Mouse (Mus musculus): ENCODE results near the gene Ube2m.

Ube2m gene

DNA sequence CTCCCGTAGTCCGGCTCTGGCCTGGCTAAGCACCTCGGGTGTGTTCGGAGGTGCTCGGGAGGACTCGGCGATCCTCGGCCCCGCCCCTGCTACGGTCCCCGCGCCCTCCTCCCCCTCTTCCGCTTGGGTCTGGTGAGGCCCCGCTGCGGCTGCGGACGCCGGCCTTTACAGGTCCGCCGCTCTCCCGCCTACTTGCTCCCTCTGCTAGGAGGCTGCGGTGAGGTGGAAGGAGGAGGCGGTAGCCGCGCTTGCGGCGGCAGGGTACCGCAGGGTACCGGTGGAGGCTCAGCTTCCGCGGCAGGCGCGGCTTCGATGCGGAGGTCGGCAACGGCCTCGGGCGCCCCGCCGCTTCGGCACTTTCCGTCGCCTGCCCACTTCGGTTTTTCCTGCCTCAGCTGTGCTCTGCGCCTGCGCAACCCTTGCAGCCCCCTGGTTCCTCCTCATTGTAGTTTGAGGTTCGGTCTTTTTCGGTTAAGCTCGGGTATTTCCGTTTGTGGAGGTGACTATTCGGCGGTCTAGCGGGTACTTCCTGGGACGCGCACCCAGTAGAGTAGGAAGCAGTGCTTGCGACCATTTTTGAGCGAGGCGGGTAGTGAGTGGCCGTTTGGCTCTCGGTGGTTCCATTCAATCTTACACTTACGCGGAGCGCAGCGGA lies at the start of gene Ube2m:
Ube2m (minus strand) TSS at position 375 of the 655 bp plus-strand sequence.
- in situ Hi-C loops (cut with MseI, MboI), result no loop called here

DNA sequence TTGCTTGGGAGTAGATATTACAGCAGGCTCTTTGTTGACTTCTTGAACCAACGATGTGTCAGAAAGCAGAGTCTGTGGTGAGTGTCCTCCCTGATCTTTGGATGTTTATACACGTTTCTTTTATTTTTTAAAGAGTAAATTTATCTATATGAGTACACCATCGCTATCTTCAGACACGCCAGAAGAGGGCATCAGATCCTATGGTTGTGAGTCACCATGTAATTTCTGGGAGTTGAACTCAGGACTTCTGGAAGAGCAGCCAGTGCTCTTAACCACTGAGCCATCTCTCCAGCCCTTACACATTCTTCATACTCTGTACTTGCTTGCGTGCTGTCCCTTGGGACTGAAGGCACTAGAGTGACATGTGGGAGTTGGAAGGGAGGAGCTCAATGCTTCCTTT lies 34.2 kb upstream of the Ube2m start:
- in situ Hi-C loops (cut with MseI, MboI), result loop anchor here (5.0 to 25.0 kb wide), 3 partner anchors 213 to 445 kb away; no protein-coding TSS in a partner anchor

DNA sequence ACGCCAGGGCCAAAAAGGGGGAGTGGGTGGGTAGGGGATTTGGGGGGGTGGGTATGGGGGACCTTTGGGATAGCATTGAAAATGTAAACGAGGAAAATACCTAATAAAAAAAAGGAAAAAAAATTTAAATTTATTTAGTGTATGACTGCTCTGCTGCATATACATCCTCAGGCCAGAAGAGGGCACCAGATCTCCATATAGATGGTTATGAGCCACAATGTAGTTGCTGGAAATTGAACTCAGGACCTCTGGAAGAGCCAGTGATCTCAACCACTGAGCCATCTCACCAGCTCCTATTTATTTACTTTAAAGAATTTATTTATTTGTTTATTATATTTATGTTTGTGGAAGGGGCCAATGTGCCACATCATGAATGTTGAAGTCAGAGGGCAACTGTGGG lies 25.3 kb upstream of the Ube2m start:
- in situ Hi-C loops (cut with MseI, MboI), result loop anchor here in 1 of 2 experiments (25.0 kb wide), 1 partner anchor 449 kb away; no protein-coding TSS in a partner anchor

DNA sequence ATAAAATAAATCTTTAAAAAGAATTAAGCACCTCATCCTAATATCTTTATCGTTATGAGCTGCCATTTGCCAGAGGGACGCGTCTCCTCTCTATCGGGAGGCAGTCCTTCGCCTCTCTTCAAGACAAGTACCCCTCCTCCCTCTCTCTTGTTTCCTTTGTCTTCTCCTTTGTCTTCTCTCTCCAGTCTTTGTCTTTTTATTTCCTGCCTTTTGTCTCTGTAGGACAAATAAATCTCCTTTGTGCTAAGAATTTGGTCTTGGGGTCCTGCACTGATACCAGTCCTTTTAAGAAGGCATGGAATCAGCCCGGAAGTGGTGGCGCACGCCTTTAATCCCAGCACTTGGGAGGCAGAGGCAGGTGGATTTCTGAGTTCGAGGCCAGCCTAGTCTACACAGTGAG lies 21.5 kb upstream of the Ube2m start:
- in situ Hi-C loops (cut with MseI, MboI), result loop anchor here in 1 of 2 experiments (25.0 kb wide), 1 partner anchor 453 kb away; no protein-coding TSS in a partner anchor

DNA sequence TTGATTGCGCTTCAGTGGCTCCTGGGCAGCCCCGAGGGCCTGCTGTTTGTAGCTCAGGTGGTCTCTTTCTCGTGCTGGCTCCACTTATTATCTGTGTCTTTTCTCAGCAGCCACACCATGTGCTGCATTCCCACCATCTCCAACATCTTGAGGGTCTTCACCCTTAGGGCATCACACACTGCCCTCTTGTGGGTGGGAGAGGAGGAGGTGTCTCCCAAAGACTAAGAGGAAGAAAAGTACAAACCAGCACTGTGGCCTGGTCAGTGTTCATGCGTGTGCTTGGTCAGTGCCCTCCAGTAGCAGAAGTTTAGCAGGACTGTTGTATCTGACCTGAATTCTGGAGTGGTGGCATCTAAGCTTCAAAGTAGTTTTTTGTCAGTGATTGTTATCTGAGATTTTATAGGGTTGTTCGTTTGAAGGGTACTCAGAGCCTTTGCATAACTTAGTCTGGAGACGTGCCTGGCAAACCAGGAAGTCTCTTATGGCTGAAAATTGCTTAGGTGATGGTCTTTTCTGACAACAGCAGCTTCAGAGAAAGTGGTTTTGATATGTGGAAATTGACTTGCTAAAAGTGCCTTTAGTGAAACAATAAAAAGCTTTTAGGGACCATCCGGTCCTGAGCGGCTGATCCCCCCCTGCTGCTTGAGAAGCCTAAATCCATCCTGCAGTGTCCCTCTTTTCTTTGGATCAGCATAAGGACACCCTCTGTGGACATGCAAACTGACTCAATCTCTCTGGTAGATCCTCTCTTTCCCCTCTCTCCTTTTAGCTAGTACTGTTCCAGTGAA lies 19.0 kb upstream of the Ube2m start:
- in situ Hi-C loops (cut with MseI, MboI), result loop anchor here in 1 of 2 experiments (25.0 kb wide), 1 partner anchor 455 kb away; no protein-coding TSS in a partner anchor

DNA sequence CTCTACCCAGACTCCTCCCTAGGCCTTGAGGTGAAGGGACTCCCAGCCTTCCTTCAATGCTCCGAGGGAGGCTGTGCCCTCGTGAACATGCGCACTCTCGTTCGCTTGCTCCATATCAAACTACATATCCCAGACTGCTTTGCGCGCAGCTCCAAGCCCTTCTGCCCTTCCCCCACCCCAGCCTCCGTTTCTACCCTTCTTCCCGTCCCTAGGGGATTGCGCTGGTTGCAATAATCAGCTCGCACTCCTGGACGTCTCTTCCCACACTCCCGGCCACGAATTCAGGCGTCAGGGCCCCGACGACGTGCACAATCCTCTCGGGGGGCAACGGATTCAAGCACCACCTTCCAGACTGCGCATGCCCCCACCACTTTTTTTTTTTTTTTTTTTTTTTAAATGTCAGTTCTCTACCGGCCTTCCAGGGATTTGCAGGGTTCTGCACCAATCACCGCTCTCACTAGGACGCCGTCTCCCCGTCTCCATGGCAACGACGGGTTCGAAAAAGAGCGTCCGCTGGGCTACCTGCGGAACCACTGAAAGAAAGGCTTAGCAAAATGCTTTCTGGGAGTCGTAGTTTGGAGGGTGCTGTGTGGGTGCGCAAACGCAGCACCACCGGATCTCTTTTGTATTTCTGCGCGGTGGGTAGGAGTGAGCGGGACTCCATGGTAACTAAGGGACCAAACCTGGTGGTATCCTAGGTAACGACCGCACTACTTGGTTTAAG lies 16.4 kb upstream of the Ube2m start, which contains the start of gene Mzf1:
Mzf1 (minus strand) TSS at position 478 of the 724 bp plus-strand sequence.
- in situ Hi-C loops (cut with MseI, MboI), result loop anchor here in 1 of 2 experiments (25.0 kb wide), 1 partner anchor 458 kb away; no protein-coding TSS in a partner anchor

DNA sequence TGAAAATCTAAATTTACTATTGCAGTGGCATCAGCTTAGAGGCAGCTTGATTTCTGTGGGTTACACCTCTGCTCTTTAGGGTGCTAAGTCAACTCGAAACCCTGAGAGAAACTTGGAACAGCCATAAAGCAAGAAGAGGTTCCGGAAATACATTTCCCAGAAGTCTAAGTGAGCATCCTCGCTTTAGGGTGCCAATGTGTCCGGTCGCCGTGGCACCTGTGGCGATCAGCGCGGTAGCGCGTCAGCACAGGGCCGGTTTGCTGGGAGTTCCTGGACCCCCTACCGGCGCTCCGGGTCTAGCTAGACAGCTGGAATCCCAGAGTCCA lies 15.8 kb upstream of the Ube2m start:
- in situ Hi-C loops (cut with MseI, MboI), result loop anchor here in 1 of 2 experiments (25.0 kb wide), 1 partner anchor 458 kb away; no protein-coding TSS in a partner anchor

DNA sequence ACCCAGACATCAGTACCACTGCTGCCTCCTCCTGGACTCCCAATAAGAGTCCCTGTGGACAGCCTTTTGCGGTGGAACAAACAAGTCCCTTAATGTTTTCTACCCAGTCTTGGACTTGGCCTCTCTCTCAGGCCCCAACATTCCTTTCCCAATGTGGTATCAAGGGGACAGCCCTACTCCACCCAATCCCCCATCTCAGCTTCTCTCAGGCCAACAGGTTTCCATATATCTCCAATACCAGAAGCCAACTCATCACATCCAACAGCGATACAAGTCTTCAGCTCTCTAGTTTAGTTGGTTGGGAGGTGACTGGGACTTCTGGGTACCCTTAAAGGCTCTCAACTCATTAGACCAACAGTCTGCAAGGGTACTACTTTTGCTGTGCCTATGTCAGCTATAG lies 15.4 kb upstream of the Ube2m start:
- in situ Hi-C loops (cut with MseI, MboI), result loop anchor here in 1 of 2 experiments (25.0 kb wide), 1 partner anchor 459 kb away; no protein-coding TSS in a partner anchor

DNA sequence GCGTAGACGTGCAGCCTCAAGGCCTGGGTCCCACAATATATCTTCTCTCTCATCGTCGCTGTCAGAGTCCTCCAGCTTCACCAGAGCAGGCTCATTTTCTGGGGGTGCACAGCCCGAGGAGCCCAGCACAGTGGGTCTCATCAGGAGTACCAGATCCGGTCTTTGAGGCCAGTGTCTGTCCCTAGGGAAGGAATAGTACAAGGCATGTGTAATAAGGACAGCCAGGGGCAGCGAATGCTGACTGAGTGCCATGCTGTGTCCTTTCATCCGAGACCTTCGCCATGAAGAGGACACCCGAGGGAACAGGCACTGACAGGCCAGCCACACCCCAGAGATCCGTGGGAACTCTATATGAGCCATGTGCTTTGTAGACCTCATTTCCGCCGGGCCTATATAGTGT lies 14.9 kb upstream of the Ube2m start:
- in situ Hi-C loops (cut with MseI, MboI), result loop anchor here in 1 of 2 experiments (25.0 kb wide), 1 partner anchor 459 kb away; no protein-coding TSS in a partner anchor

DNA sequence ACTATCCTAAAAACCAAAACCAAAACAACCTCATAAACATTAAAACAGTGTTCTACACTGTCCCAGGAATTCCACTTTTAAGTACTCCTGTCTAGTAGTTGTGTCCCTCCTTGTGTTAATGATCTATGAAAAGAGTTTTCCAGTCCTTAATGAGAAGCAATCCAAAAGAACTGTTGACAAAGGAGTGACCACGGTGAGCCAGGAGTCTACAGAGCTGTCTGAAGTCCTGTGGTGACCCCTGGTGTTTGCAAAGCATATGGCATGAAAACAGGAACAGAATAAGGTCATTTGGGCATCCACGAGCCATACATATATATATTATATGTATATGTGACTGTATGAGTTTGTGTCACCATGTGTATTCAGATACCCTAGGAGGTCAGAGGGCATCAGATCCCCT lies 8.0 kb upstream of the Ube2m start:
- in situ Hi-C loops (cut with MseI, MboI), result loop anchor here in 1 of 2 experiments (5.0 kb wide), 1 partner anchor 39 kb away; no protein-coding TSS in a partner anchor

DNA sequence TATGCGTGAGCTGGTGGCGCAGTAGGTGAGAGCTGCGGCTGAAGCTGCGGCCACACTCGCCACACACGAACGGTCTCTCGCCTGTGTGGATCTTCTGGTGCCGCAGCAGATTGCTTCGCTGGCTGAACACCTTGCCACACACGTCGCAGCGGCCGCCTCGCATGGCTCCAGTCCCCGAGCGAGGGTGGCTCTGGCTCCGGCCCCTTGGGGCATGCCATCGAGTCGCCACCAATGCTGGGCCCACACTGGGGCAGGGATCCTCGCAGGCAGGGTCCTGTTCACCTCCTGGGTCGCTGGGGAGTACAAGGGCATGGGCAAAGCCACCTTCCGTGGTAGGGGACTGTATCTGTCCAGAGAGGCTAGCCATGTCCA lies 6.2 kb upstream of the Ube2m start:
- in situ Hi-C loops (cut with MseI, MboI), result no loop called here

DNA sequence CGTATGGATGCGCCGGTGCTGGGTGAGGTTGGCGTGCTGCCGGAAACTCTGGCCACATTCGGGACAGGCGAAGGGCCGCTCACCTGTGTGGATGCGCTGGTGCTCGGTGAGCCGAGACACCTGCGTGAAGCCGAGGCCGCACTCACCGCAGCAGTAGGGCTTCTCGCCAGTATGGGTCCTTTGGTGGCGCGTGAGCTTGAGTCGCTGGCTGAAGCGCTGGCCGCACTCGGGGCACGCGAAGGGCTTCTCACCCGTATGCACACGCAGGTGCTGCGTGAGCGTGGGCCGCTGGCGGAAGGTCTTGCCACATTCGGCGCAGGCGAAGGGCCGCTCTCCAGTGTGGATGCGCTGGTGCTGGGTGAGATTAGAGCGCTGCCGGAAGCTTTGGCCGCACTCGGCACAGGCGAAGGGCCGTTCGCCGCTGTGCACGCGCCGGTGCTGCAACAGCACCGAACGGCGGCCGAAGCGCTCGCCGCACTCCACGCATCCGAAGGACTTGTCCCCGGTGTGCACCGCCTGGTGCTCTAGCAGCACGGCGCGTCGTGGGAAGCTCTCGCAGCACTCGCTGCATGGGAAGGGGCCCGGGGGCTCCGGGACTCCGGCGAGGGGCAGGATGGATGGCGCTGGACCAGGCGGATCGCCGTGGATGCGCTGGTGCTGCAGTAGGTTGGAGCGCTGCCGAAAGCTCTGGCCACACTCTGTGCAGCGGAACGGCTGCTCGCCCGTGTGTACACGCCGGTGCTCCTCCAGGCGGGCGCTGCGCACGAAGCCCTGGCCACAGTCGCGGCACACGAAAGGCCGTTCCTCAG lies 5.6 kb upstream of the Ube2m start:
- in situ Hi-C loops (cut with MseI, MboI), result no loop called here

DNA sequence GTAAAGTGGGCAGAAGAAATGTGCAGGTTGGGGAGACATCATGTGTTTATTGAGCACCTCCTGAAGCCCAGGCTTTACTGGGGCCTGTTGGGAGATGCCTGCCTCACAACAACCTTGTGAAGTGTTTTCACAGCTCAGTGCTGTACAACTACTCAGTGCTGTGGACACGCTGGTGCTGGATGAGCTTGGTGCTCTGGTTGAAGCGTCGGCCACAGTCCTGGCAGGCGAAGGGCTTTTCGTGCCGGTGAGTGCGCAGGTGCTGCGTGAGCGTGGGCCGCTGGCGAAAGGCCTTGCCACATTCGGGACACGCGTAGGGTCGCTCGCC lies 5.0 kb upstream of the Ube2m start:
- in situ Hi-C loops (cut with MseI, MboI), result no loop called here

DNA sequence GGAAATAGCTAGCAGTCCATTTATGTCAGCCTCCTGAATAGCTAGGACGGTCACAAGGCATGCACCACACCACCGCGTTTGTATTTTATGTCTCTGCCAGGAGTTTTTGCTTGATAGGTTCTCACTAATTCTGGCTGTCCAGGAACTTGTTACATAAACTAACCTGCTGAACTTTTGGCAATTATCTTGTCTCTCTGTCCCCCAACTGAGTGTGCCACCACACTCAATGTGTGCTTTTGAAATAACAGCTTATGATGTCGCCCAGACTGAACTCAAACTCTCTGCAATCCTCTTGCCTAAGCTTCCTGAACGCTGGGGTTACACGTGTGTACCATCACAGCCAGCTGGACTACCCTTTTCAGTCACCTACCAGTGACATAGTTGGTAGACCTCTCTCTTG lies 4.4 kb upstream of the Ube2m start:
- in situ Hi-C loops (cut with MseI, MboI), result no loop called here

DNA sequence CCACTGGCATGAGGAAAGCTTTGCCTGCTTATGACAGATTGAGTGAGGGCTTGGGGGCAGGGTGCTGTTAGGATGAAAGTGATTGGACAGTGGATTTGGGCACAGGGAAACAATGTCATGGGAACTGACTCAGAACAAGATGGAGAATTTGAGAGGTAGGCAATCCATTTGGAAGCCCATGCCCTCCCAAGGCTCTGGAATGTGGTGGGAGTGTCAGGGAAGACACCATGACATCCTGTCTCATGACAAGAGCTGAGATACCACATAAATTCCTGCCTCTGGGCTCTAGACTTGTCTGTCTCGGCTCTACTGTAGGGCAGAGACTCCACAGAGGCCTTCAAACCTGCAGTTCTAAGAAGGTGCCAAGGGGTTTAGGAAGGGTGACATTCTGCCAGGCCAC lies 3.2 kb upstream of the Ube2m start:
- in situ Hi-C loops (cut with MseI, MboI), result no loop called here

DNA sequence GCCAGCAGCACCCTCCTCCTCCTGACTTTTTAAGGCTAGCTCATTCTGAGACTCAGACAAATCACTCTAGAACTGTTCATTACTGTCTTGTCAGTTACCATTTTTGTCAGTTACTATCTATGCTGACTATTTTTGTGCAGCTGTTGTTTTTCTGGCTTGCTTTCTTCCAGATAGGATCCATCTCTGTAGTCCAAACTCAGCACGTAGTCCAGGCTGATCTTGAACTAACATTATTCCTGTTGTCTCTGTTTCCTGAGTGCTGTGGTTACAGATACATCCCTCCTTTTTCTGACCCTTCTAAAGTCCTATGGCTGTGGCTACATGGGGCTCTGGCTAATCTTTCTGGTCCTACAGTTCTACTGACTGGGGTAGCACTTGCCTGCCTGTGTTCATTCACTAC lies 1.1 kb upstream of the Ube2m start:
- in situ Hi-C loops (cut with MseI, MboI), result no loop called here

DNA sequence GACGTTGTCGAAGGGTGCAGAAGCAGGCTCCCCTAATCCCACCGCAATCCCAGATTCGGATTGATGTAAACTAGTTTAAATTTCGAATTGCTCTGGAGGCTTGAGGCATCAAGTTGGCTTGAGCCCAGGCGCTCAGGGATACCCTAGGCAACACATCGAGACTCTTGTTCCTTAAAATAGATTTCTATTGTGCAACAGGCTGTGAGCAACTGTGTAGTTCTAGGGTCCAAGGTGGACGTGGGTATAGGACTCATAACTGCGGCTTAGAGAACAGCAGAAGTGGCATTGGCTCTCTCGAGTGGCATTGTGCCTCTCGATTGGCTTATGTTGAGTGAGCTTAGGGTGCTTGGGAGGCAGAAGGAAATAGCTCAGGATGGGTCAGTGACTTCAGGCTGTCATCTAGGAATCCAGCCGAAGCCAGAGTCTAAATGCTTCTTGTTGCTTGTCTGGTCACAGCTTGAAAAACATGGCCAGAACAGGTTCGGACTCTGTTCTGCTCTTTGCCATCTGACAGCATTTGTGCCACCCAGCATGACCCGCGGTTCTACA lies 620 bp upstream of the Ube2m start:
- in situ Hi-C loops (cut with MseI, MboI), result no loop called here

DNA sequence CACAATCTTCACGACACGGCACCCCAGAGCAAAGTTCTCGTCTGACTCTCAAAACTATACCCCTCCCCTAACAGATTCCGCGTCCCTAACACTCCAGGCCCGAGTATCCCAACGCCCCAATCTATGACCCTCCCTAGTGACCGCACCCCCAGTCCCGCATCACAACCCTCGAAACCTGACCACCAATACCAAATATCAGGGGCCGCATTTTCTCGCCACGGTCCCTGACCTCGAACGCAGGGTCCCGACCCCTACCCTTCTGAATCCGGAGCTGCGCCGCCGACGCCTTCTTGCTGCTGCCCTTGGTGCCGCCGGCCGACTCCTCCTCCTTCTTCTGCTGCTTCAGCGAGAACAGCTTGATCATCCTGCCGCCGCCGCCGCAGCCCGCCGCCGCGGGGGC lies 709 bp downstream of the Ube2m start:
- in situ Hi-C loops (cut with MseI, MboI), result no loop called here

DNA sequence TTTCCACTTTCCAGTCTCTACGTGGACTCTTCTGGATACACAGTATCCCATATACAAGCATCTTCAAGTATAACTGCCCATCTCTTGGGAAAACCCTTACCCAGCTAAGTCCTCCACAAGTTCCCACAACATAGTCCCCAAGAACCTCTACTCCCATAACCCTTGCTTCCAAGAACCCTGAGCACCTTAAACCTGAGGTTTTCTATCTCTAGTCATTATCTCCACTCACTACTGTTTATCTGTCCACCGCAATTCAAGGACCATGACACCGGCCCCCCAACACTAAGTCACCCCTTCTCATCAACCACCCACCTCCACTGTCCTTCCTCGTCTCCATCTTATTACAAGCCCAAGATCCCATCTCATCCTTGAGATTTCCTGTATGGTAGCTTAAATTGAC lies 1.3 kb downstream of the Ube2m start:
- in situ Hi-C loops (cut with MseI, MboI), result no loop called here

DNA sequence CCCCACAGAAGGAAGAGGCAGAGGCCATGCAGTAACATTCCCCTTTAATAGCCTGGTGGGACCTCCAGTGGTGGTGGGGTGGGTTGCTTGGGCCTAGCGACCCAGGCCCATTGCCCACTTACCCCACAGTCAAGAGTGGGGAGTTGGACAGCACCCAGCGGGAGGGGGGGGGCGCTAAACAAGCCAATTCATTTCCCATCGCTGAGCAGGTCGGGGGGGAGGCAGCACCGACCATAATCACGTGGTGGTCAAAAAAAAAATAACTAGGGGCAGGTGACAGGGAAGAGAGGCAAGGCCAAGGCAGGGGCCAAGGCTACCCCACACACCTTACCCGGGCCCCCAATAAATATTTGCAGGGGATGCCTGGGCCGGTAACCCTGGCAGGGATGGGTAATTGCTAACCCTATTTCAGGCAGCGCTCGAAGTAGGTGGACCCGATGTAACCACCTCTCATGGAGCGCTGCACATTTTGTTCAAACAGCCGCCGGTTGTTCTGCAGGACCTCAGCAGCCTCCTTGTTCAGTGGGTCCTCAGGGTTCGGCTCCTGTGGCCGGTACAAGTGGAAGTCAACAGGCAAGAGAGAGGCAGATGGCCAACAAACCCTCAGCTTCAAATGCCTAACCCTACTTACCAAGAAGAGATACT lies 2.7 kb downstream of the Ube2m start:
- in situ Hi-C loops (cut with MseI, MboI), result no loop called here

All from mouse trophoblast stem cell (cell line).